Mouse (Mus musculus): ENCODE results near the gene P3h1.

The P3h1 gene

GRCm38 (mm10) chr4:119232410-119233255, at the start of gene P3h1, which contains the start of gene AU022252:
TSS of gene P3h1 (plus strand) at chr4:119232915.
TSS of gene AU022252 (minus strand) at chr4:119232712.
- peak; percentile 99 for DNase-seq

- DNase-seq, result no peak
Observed at GRCm38 (mm10) chr4:119183525-119183924, 49.2 kb upstream of the P3h1 start.

GRCm38 (mm10) chr4:119185771-119186170, 46.9 kb upstream of the P3h1 start:
- no peak for DNase-seq

- no peak for DNase-seq
Observed at GRCm38 (mm10) chr4:119188060-119188785, 44.5 kb upstream of the P3h1 start.

DNA sequence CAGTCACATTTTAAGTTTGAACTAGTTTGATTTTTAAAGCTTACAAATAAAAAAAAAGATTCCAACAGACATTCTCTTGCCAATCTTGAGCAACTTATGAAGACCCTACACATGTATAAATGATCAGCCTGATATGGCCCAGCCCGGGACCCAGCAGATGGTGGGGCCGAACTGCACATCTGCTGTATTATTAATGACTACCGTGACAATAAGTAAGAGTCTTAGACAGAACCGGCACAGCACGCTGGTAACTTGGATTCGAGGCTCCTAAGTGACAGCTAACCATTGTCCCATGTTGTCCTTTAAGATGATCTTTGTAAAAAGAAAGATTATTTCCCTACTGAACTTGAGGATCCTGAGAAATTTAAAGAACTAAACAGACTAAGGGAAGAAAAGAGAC, 43.3 kb upstream of the P3h1 start:
- no peak for DNase-seq

- no peak for DNase-seq
Observed at GRCm38 (mm10) chr4:119189864-119190263, 42.9 kb upstream of the P3h1 start, which contains the start of gene Ermap. TSS of gene Ermap (minus strand) at chr4:119190011.

- DNase-seq, result no peak
Observed at GRCm38 (mm10) chr4:119190618-119191017, 42.1 kb upstream of the P3h1 start.

GRCm38 (mm10) chr4:119191273-119191672, 41.4 kb upstream of the P3h1 start:
- no peak for DNase-seq

DNA sequence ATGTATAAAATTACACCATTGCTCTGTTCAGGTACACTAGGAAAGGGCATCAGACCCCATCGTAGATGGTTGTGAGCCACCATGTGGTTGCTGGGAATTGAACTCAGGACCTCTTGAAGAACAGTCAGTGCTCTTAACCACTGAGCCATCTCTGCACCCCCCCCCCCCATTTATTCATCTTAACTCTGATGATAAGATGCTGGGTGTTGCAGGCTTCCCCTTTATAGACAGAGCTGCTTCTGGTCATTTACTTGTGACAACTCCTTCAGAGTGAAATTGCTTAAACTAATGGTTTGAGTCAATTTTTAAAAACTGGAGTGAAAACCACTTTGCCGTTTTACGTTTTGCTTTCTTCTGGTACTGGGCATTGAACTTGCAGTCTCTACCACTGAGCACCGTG, 40.0 kb upstream of the P3h1 start:
- no peak for DNase-seq

DNA sequence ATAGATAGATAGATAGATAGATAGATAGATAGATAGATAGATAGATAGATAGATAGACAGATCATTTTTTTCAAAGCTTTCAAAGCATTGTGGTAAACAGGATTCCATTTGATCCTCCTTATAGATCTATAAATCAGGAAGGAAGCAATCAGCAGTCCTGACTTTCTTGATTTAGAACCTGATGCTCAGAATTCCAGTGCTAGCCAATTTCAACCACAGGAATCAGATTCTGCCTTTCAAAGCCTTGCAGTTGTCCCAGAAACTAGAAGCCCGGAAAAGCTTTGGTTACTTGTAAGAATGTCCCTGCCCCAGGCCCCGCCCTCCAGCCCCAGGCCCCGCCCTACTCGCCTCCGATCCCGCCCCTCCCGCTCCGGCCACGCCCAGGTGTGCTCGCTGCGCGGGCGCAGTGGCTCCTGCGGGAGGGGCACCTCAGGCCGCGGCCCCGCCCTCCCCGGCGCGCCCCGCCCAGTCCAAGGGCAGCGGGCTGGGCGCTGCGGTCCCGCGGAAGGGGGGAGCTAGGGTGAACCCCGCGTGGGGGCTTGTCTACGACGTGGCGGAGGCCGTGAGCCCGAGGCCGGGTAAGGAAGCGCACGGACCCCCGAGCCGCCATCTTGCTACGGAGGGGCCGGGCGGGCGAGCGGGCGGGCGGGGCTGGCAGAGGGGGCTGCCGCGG, 37.7 kb upstream of the P3h1 start, which contains the start of gene Svbp:
TSS of gene Svbp (plus strand) at position 398 of the 673 bp plus-strand sequence.
- peak; percentile 96 to 97 for DNase-seq

GRCm38 (mm10) chr4:119195582-119196320, 37.0 kb upstream of the P3h1 start:
- no peak for DNase-seq

- peak; percentile 26 to 31 for DNase-seq
Observed at GRCm38 (mm10) chr4:119198105-119198504, 34.6 kb upstream of the P3h1 start.

DNA sequence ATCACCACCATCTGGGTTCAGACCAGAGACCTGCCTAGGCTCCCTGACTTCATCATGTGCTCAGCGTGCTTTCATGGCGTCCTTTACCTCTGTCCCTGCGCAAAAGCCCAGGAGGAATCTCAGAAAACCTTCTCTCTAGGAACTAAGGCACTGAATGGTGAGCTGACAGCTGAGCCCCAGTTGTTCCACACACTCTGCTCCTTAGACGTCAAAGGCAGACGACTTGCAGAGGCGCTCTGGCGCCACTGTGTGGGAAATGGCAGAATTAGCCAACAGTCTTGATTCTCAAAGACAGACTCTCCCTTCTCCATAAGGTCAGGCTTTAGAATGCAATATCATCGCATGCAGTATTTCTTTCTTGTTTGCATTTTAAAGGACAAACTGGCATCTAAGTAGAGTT, 28.0 kb upstream of the P3h1 start:
- DNase-seq, result peak; percentile 72 to 74

GRCm38 (mm10) chr4:119216667-119217066, 16.0 kb upstream of the P3h1 start:
- no peak for DNase-seq

- no peak for DNase-seq
Observed at GRCm38 (mm10) chr4:119218169-119218568, 14.5 kb upstream of the P3h1 start, which contains the start of gene Tmem269. TSS of gene Tmem269 (minus strand) at chr4:119218217.

DNA sequence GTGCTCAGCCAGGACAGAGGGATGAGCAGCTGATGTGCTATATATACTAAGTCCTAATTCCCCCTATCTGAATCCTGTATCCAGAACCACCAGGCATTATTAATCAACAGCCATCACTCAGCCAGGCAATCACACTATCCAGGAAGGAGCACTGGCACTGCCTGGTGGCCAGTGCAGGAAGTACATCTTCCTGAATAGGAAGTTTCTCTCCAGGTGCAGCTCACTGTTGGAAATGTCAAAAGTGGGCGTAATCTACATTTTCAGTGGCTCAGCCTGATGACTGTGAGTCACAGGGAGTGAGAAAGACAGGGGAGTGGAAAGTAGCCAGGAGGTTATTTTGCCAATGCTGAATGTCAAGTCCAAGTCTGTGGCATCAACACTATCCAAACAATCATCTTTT, 9.0 kb upstream of the P3h1 start:
- peak; percentile 39 to 49 for DNase-seq

DNA sequence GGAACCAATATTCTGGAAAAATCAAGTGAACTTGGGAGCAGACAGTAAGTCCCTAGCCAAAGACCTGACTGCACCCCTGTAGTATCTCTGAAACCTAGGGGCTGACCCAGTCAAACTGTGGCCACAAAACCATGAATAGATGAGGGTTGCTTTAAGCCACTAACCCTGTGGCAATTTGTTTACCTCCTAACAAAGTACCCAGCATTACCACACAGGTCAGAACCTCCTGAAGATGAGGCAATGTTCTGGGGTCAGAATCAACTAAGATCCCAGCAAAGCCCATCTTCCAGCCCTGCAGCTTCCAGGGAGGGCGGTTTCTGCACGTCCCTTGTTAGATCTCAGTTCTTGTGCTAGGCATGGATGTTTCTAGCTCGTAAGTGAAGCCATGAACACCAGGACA, 8.2 kb upstream of the P3h1 start:
- no peak for DNase-seq

GRCm38 (mm10) chr4:119225719-119226118, 7.0 kb upstream of the P3h1 start:
- DNase-seq, result no peak

DNA sequence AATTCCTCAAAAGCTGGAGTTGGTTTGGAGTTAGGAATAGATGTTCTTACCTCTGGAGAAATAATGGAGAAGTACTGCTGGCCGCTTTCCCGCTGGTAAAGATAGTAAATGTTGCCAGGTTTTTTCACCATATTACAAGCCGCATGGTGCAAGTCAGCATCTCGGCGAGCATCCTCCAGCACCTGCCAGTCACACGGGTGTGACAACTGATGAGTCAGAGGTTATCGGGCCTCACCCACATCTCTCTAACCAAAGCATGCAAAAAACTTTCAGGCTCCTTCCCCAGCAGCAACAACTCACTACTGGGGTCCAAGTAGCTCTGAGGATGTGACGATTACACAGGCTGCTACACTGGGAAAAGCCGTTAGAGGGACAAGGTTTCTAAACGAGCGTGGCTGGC, 6.0 kb upstream of the P3h1 start:
- no peak for DNase-seq

DNA sequence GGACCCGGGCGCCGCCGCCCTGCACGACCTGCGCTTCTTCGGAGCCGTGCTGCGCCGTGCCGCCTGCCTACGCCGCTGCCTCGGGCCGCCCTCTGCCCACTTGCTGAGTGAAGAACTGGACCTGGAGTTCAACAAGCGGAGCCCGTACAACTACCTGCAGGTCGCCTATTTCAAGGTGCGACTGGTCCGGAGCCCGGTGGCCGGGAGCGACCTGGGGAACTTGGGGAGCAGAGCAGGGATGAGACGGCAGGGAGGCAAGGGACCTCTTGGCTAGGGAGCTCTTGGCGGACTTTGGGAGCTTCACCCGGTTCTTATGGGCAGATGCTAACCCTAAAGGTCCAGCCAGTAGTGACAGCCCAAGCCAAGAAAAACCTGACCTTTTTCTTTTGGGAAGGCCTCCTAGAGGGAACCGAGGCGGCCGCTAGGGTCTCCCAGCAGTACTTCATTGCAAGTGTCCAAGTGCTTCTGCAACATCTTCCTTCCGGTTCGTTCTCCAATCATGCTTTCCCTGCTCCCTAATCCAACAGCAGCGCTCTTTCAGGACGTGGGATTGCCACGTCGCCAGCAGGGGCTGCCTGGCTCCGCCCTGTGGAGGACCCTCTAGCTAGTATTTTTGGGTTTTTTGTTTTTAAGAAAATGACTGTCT, 664 bp downstream of the P3h1 start:
- peak; percentile 62 to 66 for DNase-seq

DNA sequence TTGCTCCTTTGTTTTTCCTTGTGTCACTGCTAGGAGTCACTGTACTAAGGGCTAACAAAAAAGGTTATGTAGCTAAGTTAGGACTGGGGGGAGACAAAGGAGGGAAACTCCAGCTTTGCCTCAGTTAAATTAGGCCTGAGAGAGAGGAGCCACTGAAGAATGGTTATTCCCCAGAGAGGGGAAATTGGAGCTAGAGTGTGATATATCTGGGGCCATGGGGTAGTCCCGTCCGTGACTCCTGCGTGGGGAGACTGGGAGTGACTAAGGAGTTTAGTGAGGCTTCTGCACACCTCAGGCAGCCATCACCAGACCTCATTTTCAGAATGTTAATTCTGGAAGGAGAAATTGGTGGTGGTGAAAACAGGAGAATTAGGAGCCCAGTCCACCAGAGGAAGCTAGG, 1.6 kb downstream of the P3h1 start:
- no peak for DNase-seq

- no peak for DNase-seq
Observed at GRCm38 (mm10) chr4:119238661-119239060, 5.9 kb downstream of the P3h1 start.

All from cerebellum, postnatal 10 days (tissue).